Mouse (Mus musculus): ENCODE measurements around the gene Siah3.

GRCm38 (mm10) chr14:75539205-75539604, 83.4 kb downstream of the Siah3 start:
- TF ChIP-seq GATA1 (IDR thresholded peaks at IDR 0.05; ENCODE audit: borderline replicate concordance, low read length), result no peak
- TF ChIP-seq FLI1 (IDR thresholded peaks at IDR 0.05; ENCODE audit: low read length), result no peak
